Mouse (Mus musculus) frontal cortex, postnatal 14 days (tissue): ENCODE results near the gene Fis1.

Experiments
- DNase-seq, 2 experiments: peaks; one replicate each; pipeline ENCODE4 v3.0.0; 2022; ENCODE audit warnings: low spot score in 2 of 2

Gene Fis1

DNA sequence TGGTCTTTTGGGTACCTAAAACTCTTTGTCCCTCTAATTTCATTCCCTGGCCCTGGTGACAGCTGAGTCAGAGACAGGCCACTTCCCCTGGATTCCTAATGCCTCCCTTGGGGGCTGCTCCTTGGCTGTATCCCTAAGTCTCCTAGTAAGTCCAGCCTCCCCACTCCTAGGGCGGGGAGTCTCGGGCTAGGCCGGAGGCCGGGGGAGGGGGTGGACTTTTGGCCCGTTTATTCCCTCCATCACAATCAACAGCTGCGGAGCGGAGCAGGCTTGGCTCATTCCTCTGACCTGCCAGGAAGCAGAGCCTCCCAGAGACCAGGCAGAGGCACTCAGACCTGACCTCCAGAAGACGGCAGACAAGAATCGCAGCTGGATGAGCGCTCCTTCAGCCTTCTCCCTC is 14.5 kb downstream of the Fis1 start:
- no peak for DNase-seq

DNA sequence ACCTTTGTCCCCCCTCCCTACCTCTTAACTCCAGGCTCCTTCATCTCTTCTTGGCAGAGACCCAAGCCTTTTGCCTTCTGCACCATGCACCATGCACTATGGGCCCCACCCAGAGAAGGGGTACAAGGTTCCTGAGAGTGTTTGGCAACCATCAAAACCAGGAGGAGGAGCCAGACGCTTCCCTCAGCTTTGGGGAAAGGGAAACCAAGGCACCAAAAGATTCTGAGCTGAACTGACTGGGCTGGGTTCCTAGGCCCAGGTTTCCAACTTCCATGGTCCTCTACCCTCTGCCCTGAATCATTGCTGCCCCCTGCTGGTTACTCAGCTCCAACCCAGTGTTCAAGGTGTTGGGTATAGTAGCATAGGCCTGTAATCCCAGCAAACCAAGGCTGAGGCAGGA is 17.6 kb downstream of the Fis1 start:
- DNase-seq = no peak

DNA sequence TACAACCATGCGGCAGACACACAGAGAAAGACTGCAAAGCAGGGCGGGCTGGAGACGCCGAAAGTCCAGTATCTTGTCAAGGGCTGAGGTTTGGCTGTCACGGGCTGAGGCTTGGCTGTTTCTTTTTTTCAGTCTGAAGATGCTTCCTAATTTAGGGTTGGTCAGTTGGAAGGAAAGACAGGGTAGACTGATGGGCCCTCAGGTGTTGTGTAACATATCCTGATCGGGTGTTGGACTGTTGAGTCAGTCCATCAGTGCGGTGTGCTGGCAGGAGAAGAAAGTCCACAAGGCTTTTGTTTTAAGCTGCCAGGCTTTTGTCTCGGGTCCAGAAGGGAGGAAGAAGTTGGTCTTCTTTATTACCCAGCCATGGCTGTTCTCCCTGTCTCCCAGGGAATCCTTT is 20.6 kb downstream of the Fis1 start:
- DNase-seq = no peak

DNA sequence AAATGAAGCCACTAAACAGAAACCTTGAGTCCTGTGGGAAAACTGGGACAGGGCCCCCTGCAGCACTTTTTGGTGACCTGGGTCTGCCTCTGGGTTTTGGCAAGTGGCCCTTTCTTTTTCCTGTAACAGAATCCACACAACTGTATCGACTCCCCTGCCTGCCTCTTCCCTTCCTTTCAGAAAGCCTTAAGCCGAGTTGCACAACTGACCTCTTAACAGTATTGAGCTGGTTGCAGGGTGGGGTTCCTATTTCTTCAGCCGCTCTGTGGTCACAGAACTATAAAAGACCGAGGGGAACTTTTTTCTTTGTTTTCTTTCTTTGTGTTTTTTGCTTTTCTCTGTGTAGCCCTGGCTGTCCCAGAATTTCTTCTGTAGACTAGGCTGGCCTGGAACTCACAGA is 24.7 kb downstream of the Fis1 start:
- no peak for DNase-seq

DNA sequence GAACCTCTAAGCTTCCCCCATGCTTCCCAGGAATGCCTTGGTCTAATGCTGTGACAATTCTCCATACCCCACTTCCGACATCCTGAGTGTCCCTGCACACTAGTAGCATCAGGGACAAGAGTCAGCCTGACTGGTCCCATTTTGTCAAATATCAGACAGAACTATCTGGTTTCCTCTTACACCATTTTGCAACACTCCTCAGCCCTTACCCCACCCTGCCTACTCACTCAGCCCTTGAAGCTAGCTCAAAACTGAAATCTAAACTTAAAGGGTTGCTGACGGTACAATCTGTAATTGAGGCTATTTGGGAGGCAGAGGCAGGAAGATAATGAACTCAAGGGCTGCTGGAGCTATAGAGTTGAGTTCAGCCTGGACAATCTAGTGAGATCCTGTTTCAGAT is 26.7 kb downstream of the Fis1 start:
- DNase-seq = no peak

DNA sequence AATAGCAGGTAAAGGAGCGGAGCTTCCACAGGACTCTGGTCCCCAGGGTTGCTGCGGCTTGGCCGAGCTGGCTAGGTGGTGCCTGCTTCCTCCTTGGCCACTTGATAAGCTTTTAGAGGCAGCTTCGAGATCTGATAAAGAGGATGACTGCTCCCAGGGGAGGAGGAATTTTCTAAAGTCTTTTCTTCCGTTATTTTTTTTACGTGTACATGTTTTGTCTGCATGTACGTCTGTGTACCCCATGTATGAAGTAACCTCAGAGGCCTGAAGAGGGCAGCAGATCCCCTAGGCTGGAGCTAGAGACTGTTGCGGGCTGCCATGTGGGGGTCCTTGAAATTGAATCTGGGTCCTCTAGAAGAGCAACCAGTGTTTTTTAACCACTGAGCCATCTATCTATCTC is 27.9 kb downstream of the Fis1 start:
- no peak for DNase-seq

DNA sequence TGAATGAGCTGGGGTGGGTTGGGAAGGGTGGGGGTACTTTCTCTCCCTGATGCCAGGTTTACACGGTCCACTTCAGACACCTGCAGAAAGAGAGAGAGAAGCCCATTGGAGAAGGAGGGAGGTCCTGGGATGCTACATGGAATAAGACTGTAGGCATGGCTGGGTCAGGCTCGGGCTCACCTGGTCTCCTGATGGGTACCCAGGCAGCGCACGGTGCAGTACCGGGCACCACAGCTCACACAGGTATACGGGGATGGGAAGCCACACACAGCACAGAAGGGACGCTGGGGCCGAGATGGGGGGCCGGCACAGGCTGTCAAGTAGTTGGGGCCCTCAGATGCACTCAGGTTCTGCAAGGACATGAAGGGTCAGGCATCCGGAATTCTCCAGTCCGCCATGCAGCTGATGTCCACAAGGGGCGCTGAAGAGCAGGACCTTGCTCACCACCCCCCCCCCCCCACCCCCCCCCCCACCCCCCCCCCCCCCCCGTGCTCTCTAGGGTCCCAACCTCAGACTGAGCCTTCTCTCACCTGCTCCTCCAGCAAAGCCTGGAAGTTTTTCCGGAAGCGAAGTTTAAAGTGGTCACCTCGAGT is 29.4 kb downstream of the Fis1 start:
- no peak for DNase-seq

DNA sequence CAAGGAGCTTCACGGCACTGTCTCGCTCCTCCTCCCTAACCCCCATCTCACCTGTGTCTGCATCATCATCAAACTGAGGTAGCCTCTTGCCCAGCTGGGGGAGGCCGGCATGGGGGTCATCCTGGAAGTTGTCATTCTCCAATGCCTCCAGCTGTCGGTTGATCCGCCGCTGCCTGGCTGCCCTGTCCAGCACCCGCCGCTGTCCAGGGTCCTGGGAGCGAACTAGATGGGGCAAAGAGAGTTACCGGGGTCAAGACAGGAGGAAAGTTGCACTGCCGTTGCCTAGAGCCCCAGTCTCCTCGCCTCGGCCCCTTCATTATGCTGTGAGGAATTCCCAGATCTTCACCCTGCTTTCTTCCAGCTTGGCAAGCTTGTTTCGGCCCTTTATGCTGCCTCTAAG is 31.8 kb downstream of the Fis1 start:
- DNase-seq = no peak

DNA sequence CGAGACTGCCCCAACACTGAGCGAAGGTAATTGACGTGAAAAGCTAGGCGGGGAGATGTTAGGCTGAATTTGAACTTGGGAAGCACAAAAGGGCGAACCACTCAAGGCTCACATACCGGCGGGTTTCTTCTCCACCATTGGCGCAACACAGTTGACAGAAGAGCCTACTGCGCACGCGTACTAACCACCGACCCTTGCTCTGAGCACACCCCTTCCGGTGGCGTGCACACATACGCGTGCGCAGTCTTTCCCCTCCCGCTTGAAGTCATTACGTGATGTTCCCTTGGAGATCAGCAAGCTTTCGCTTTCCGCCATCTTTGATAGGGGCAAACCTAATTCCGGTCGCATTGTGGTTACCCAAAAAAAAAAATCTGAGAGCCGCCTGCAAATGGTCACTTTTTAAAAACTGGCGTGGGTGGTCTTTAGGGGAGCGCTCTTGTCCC is 33.6 kb downstream of the Fis1 start, which contains the start of gene Plod3:
Gene Plod3, plus strand, starts transcription at position 325 of the 443 bp plus-strand sequence.
- peak; percentile 93 to 96 for DNase-seq

DNA sequence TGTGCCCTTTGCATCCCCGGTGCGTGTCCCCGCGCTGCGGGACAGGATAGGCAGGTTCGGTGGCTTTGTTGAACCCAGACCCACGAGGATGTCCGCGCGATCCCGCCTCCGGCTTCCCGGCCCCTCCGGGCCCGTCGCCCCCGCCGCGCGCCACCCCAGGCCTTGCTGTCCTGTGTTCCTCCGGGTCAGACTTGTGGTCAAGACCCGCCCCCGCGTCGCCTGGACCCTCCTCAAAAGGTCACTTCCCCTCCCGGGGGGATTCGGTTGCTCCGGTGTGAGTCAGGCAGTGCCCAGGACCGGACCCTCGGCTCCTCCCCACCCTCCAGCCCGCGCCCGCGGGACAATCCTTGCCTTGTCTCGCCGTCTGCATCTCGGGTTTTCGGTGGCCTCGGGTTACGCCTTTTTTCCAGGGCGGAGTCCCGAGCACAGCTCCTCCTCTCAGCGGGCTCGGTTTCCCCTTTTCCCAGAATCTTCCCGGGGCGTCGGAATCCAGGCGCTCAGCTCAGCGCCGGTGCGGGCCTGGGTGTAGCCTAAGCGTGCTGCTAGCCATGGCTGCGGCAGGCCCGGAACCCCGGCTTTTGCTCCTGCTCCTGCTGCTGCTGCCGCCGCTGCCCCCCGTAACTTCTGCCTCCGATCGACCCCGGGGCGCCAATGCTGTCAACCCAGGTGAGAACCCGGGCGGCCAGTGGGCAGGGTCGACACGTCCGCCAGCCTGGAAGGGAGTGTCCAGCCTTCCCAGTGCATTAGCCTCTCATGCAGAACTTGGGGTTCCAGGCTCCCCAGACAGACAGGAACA is 34.3 kb downstream of the Fis1 start:
- DNase-seq = peak; percentile 70 to 77

DNA sequence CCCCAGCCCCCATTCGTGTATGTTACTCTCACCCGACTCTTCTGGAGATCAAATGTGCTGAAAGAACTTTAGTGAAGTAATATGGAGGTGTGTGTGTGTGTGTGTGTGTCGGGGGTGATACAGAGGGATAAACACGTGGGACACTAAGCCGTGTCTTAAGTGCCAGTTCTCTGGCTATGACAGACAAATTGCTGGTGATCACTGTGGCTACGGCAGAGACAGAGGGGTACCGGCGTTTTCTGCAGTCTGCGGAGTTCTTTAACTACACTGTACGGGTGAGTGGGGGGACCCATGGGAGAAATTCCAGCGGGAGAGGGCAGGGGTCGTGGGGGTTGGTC is 34.8 kb downstream of the Fis1 start, which contains the start of gene Znhit1:
Gene Znhit1, minus strand, starts transcription at position 88 of the 338 bp plus-strand sequence.
- DNase-seq = no peak

DNA sequence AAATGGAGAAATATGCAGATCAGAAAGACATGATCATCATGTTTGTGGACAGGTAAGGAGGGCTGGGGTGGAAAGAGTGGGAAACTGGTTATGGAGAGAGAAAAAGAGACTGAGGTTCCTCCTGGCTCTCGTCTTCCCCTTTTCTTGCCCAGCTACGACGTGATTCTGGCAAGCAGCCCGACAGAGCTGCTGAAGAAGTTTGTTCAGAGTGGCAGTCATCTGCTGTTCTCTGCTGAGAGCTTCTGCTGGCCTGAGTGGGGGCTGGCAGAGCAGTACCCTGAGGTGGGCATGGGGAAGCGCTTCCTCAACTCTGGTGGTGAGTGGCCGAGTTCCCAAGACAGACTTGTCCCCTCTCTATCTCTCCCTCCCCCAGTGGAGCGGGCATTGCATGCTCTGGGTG is 35.3 kb downstream of the Fis1 start:
- DNase-seq = peak in 1 of 2 experiments; percentile 40

DNA sequence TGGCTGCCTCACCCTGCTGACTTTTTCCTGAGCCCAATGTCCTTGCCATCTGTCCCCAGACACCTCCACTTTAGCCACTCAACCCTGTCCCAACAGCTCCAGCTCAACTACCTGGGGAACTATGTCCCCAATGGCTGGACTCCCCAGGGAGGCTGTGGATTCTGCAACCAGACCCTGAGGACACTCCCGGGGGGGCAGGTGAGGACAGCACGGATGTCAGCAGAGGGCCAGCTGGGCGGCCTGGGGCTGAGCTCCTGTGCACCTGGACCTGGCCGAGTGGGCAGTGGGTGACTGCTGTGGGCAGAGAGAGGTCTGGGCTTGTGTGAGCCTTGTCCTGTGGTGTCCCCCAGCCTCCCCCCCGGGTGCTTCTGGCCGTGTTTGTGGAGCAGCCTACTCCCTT is 36.7 kb downstream of the Fis1 start:
- DNase-seq = no peak

DNA sequence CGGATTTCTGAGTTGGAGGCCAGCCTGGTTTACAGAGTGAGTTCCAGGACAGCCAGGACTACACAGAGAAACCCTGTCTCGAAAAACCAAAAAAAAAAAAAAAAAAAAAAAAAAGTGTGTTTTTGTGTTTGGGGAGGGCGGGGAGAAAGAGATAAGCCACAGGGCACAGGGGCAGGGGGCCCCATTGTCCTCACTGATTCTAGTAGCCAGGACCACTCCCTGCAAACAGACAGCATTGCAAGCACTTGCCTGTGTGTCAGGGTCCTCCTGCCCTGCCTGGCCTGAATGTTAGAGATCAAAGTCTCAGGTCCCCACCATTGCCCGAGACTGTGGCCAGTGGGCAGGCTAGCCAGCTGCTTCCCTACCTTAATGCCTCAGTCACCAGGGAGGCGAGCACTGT is 46.4 kb downstream of the Fis1 start:
- no peak for DNase-seq

DNA sequence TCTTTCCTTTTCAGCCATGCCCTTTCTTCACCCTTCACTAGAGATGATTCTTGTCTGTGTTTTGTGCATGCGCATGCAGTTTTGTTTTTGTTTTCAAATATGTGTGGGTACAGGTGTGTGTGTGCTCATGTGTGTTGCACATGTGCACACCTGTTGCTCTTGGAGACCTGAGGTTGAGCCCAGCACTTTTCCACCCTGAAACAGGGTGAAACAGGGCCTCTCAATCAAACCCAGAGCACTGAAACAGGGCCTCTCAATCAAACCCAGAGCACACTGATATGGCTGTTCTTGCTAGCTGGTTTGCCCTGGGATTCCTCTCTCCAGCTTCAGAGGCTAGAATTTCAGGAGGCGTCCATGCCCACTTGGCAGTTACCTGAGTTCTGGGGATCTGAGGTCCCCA is 47.5 kb downstream of the Fis1 start:
- no peak for DNase-seq

DNA sequence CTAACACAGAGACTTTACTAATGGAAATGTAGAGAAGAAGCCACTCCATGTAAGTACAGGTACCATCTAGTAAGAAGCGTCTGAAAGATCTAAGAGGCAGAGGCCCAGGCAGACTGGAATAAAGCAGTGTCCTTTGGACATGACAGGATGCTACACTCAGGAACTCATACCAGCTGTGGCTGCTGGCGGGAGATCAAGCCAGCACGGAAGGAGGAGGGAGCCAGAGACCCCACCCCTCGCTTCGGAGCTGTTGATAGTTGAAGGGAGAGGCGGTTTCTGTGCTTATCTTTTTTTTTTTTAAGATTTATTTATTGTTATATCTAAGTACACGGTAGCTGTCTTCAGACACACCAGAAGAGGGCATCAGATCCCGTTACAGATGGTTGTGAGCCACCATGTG is 54.2 kb downstream of the Fis1 start:
- DNase-seq = no peak

DNA sequence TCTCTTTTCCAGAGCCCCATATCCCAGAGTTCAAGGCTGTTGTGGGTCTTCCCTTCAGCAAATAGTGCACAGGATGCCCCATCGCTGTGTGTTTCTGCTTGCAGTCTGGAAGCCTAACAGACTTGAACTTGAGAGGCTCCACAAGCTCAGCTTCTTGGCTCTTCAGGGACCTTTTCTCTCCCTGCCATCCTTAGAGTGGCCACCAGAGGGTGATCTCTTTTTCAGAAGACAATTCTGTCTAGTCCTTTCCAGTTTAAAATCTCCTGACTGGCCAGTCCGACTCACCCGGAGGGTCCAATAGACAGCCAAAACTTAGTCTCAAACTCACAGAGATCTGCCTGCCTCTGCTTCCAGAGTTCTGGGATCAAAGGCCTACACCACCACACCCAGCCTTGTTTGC is 56.9 kb downstream of the Fis1 start:
- DNase-seq = peak in 1 of 2 experiments; percentile 58

DNA sequence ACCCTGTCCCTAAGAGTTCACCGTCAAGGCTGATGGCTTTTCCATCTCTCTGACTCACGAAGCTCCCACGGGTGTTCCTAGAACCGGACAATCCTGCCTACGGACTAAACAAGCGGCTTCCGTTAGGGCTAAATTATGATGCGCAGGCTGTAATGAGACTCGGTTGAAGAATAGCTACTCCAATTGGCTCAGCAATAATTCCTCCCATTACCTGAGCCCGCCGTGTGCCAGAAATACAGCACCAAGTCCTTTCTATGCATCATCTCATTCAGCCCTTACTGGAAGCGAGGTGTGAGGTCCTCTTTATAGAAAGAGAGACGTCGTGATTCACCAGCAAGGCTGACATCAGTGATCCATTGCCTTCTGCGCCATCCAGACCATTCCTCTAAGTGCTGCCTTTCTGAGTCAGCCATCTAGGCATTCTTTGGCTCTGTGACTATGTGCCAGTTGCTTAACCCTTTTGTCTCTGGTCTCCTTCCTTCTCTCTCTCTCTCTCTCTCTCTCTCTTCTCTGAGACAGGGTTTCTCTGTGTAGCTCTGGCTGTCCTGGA is 59.4 kb downstream of the Fis1 start:
- no peak for DNase-seq
